Mouse (Mus musculus) small intestine, adult 2 months (tissue): Measurements from ENCODE around the gene Ebf1. TPM values are rescaled to one million over a fixed set of nuclear protein-coding genes. Genes with fewer than 3 reads are reported as not detected.

Experiments used
- H3K27ac ChIP-seq: fragments of 200-500 bp; 2 replicates; pipeline ENCODE4 v1.5.1; 2012; ENCODE audit warnings: low read depth, low read length, control low read depth, inconsistent platforms; ENCODE audit not compliant: insufficient read depth
- H3K27me3 ChIP-seq: fragments of 200-500 bp; 2 replicates; pipeline ENCODE4 v1.6.1; 2012; ENCODE audit warnings: mild to moderate bottlenecking, moderate library complexity, low read length, inconsistent platforms; ENCODE audit not compliant: control insufficient read depth, insufficient read depth
- H3K36me3 ChIP-seq: fragments of 200-500 bp; 2 replicates; pipeline ENCODE4 v1.6.1; 2012; ENCODE audit warnings: mild to moderate bottlenecking, low read length, control low read depth, inconsistent platforms; ENCODE audit not compliant: control insufficient read depth, insufficient read depth
- H3K4me1 ChIP-seq: fragments of 200-500 bp; 2 replicates; pipeline ENCODE4 v1.6.1; 2012; ENCODE audit warnings: low read length, inconsistent platforms, mixed read lengths; ENCODE audit not compliant: control insufficient read depth, insufficient read depth, insufficient read length
- H3K4me3 ChIP-seq: fragments of 200-500 bp; 2 replicates; pipeline ENCODE4 v1.5.1; 2012; ENCODE audit warnings: low read depth, mild to moderate bottlenecking, control low read depth, inconsistent platforms, low read length, moderate library complexity
- CTCF ChIP-seq: fragments of 200-500 bp; IDR thresholded peaks from 2 replicates; pipeline ENCODE4 v1.5.1; 2012; ENCODE audit warnings: low read depth, mild to moderate bottlenecking, control low read depth, inconsistent platforms, low read length, moderate library complexity, mixed read lengths; ENCODE audit not compliant: insufficient replicate concordance, insufficient read length; ENCODE audit errors: extremely low read depth
- POLR2A ChIP-seq: fragments of 200-500 bp; IDR thresholded peaks from 2 replicates; pipeline ENCODE4 v1.6.1; 2012; ENCODE audit warnings: low read depth, mild to moderate bottlenecking, control low read depth, inconsistent platforms, low read length, moderate library complexity
- WGBS: fragments of 180-500 bp; shearing (Covaris S2); methylation state at CpG from one replicate; pipeline ENCODE4 v1.1.7; 2018; 5-methylcytosine and 5-hydroxymethylcytosine counted together
- polyA plus RNA-seq: library from polyadenylated mRNA; depleted of rRNA; stranded (reverse); fragments of >200 nt; gene quantifications from 2 replicates; pipeline ENCODE4 v1.2.3, GENCODE M21; 2012

The Ebf1 gene
- polyA plus RNA-seq, 1 experiment, result 2.5 TPM

GRCm38 (mm10) chr11:44886897-44887296 lies 269.8 kb downstream of the Ebf1 start:
- H3K36me3 ChIP-seq, result no peaks in the 10 kb centered on the region
- WGBS, result 83% methylated on average over 2 of the region's 2 CpGs
- no peak overlapping the region for H3K4me3 ChIP-seq
- TF ChIP-seq CTCF (no peak), POLR2A (no peak)
- H3K27ac ChIP-seq, result no peak overlapping the region
- H3K4me1 ChIP-seq, result no peaks in the 10 kb centered on the region
- H3K27me3 ChIP-seq, result no peaks in the 10 kb centered on the region

DNA sequence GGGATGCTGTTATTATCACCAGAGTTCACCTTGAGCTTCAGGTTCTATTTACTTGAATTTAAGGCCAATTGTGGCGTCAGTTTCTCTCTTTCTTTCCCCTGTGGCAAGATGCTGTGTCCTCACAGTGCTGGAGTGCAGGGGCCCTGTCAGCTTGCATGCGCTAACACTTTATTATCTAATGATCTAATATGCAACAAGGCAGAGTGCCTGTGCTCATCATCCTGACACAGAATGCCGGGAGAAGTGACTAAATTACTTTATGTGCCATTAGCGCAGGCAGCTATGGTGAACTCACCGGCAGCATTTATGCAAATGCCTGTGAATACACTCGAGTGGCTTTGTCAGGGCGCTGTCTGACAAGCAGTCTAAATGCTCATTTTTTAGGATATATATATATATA lies 270.6 kb downstream of the Ebf1 start:
- no peaks in the 10 kb centered on the region for H3K36me3 ChIP-seq
- no peaks in the 10 kb centered on the region for H3K27me3 ChIP-seq
- H3K4me3 ChIP-seq, result no peak overlapping the region
- 86% methylated on average over 7 of the region's 7 CpGs for WGBS
- no peak overlapping the region for H3K27ac ChIP-seq
- TF ChIP-seq POLR2A (no peak), CTCF (no peak)
- no peaks in the 10 kb centered on the region for H3K4me1 ChIP-seq

DNA sequence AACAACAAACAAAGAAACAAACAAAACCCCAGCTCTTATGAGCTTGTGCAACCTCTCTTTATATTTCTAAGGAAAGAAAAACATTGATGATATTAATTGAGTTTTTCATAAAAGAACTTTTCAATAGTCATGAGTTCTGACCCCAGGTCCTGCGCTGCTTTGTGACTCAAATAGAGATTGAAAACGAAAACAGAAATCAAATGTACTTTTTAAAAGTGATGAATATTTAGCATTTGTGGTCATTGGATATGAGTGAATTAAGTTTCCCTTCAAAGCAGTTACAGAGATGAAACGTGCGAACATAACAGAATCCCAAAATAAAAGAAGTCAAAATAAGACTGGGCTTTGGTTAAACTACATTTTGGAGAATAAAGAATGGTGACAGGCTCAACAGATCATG lies 271.3 kb downstream of the Ebf1 start:
- WGBS, result 87% methylated on average over 4 of the region's 4 CpGs
- no peak overlapping the region for H3K4me3 ChIP-seq
- no peak for TF ChIP-seq CTCF
- no peak for TF ChIP-seq POLR2A

GRCm38 (mm10) chr11:44892814-44893521 lies 275.9 kb downstream of the Ebf1 start:
- Histone ChIP-seq H3K4me1 (no peaks in the 10 kb centered on the region), H3K36me3 (no peaks in the 10 kb centered on the region), H3K4me3 (peak overlapping the region; percentile 24), H3K27ac (no peak overlapping the region), H3K27me3 (no peaks in the 10 kb centered on the region)
- 58% methylated on average over 18 of the region's 18 CpGs for WGBS
- TF ChIP-seq CTCF (no peak), POLR2A (no peak)

More for the DNA sequence above, 271.3 kb downstream of the Ebf1 start:
- Histone ChIP-seq H3K36me3 (no peaks in the 10 kb centered on the region), H3K27me3 (no peaks in the 10 kb centered on the region), H3K4me1 (no peaks in the 10 kb centered on the region), H3K27ac (no peak overlapping the region)

- H3K27ac ChIP-seq, result no peak overlapping the region
- no peak for TF ChIP-seq CTCF
- TF ChIP-seq POLR2A, result no peak
Observed at GRCm38 (mm10) chr11:44893986-44894385, 276.9 kb downstream of the Ebf1 start.

GRCm38 (mm10) chr11:44894798-44895197 lies 277.7 kb downstream of the Ebf1 start:
- no peak overlapping the region for H3K4me3 ChIP-seq
- no peak overlapping the region for H3K27ac ChIP-seq
- H3K27me3 ChIP-seq, result no peaks in the 10 kb centered on the region
- TF ChIP-seq CTCF (no peak), POLR2A (no peak)
- 84% methylated on average over 4 of the region's 4 CpGs for WGBS
- H3K36me3 ChIP-seq, result no peaks in the 10 kb centered on the region
- no peaks in the 10 kb centered on the region for H3K4me1 ChIP-seq

More at GRCm38 (mm10) chr11:44893986-44894385, 276.9 kb downstream of the Ebf1 start:
- H3K4me1 ChIP-seq, result no peaks in the 10 kb centered on the region
- no peaks in the 10 kb centered on the region for H3K36me3 ChIP-seq
- no peak overlapping the region for H3K4me3 ChIP-seq
- H3K27me3 ChIP-seq, result no peaks in the 10 kb centered on the region

GRCm38 (mm10) chr11:44895893-44896292 lies 278.8 kb downstream of the Ebf1 start:
- no peaks in the 10 kb centered on the region for H3K27me3 ChIP-seq
- H3K4me1 ChIP-seq, result no peaks in the 10 kb centered on the region
- H3K4me3 ChIP-seq, result no peak overlapping the region
- 71% methylated on average over 1 of the region's 1 CpGs for WGBS
- H3K36me3 ChIP-seq, result no peaks in the 10 kb centered on the region
- TF ChIP-seq POLR2A, result no peak
- TF ChIP-seq CTCF, result no peak
- H3K27ac ChIP-seq, result no peak overlapping the region

GRCm38 (mm10) chr11:44897140-44897665 lies 280.1 kb downstream of the Ebf1 start:
- H3K4me1 ChIP-seq, result no peaks in the 10 kb centered on the region
- H3K4me3 ChIP-seq, result no peak overlapping the region
- H3K36me3 ChIP-seq, result no peaks in the 10 kb centered on the region
- H3K27me3 ChIP-seq, result no peaks in the 10 kb centered on the region
- no peak for TF ChIP-seq CTCF
- TF ChIP-seq POLR2A, result no peak
- no peak overlapping the region for H3K27ac ChIP-seq
- 32% methylated on average over 10 of the region's 10 CpGs for WGBS
